Mouse (Mus musculus): ENCODE results near the gene Pkp4. TPM values are rescaled to one million over a fixed set of nuclear protein-coding genes. Genes with fewer than 3 reads are reported as not detected.

Gene Pkp4
- total and polyA plus RNA-seq, 2 experiments from 2014 or later = 20.1 to 97.6 TPM

DNA sequence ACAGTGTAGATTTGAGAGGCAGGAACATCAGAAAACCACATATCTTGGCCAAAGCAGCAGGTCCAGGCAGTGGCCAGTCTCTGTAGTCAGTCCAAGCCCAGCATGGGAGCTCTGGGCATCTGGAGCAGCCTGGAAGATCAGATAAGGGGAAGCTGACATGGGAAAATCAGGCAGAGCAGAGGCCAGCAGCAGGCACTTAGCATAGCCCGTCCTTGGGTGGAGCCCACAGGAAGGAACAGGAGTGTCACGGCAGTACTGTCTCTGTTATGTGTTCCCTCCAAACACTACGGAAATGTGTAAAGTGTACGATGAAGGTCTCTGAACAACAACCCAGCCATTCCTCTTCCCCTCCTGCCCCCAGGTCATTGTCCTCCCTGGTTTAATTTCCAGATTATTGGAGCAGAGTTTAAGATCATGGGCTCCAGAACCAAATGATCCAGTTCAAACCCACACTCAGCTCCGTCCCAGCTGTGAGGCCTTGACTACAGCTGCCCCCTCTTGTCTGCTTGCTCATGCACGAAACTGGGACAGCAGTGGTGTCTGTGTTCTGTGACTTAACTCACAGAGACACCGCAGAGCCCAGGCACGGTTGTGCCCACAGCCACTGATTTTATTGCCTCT, 241.3 kb downstream of the Pkp4 start:
- Histone ChIP-seq H3K4me1 (ENCODE audit: insufficient read depth) (no peaks in the 10 kb centered on the region), H3K9me3 (ENCODE audit: low read length) (no peaks in the 10 kb centered on the region), H3K36me3 (ENCODE audit: insufficient read depth) (no peaks in the 10 kb centered on the region), H3K27ac (ENCODE audit: low read depth, low read length) (no peak overlapping the region), H3K4me2 (ENCODE audit: low read depth) (no peak overlapping the region), H3K4me3 (ENCODE audit: low read depth, low read length) (no peak overlapping the region), H3K27me3 (ENCODE audit: insufficient read depth, low read length) (no peaks in the 10 kb centered on the region), H3K9ac (no peak overlapping the region)
- DNase-seq = no peak
- 78% methylated on average over 8 of the region's 8 CpGs for WGBS
- ATAC-seq = no peak
- no peak for TF ChIP-seq CTCF (IDR thresholded peaks at IDR 0.05; ENCODE audit: low read depth)

- H3K27me3 ChIP-seq (ENCODE audit: insufficient read depth, low read length) = no peaks in the 10 kb centered on the region
- H3K27ac ChIP-seq (ENCODE audit: low read depth, low read length) = no peak overlapping the region
- ATAC-seq = no peak
- no peaks in the 10 kb centered on the region for H3K9me3 ChIP-seq (ENCODE audit: low read length)
- no peaks in the 10 kb centered on the region for H3K4me1 ChIP-seq (ENCODE audit: insufficient read depth)
- no peak overlapping the region for H3K4me2 ChIP-seq (ENCODE audit: low read depth)
- TF ChIP-seq CTCF (IDR thresholded peaks at IDR 0.05; ENCODE audit: low read depth) = no peak
- no peaks in the 10 kb centered on the region for H3K36me3 ChIP-seq (ENCODE audit: insufficient read depth)
- no peak overlapping the region for H3K9ac ChIP-seq
- no peak for DNase-seq
- WGBS = 73% methylated on average over 8 of the region's 8 CpGs
- no peak overlapping the region for H3K4me3 ChIP-seq (ENCODE audit: low read depth, low read length)
Measured at GRCm38 (mm10) chr2:59404022-59404421, 243.4 kb downstream of the Pkp4 start.

Other genes with a start within 250 kb of the Pkp4 start
- gene Ccdc148, start 167 bp upstream of the Pkp4 start, total RNA-seq (2014; rRNA removed) = 5.3 and 5.8 TPM in 2 replicates
- gene Ccdc148, start 167 bp upstream of the Pkp4 start, polyA plus RNA-seq (2015; fragmentation: Nextera tagmentation; extraction: Ambion mirVana) = 3.5 and 6.9 TPM in 2 replicates